8 mouse cellular contexts compared by ENCODE assay signal in the genomic region with DNA sequence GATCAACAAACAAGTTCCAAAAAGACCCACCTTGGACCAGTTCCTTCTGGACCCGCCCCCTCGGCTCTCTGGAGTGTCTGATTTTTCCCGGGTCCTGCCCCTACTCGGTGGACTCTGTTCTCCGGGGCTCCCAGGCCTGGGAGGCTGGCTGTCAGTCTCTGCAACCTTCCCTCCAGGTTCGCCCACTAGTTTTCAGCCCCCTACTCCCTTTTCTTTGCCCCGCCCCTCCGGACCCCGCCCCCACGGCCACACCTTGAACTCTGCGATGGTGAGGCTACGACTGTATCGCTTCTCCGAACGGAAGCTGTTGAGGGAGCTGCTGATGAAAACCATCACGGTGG. TPM values are rescaled to one million over a fixed set of nuclear protein-coding genes. Genes with fewer than 3 reads are reported as not detected.
DNase-seq lines count a peak whose midpoint lies in the region; ATAC-seq and TF ChIP-seq lines count a peak whose summit lies in the region.

No protein-coding gene starts in this region.

- H3K4me1 ChIP-seq in thymus, adult 2 months (replicated peaks; ENCODE audit: control insufficient read depth, insufficient read depth, low read length): peaks cover 11% of the 10 kb centered on the region
- H3K4me1 ChIP-seq in liver, embryonic 13.5 days (replicated peaks): peaks cover 23% of the 10 kb centered on the region

- intact Hi-C loops in gastrocnemius, adult 2 months (cut with DNase I): no loop called here
- intact Hi-C loops in gastrocnemius, postnatal 14 days (cut with DNase I; ENCODE audit: low total_unique reads): loop anchor here (10.0 kb wide), 1 partner anchor 74 kb away; a partner anchor contains a TSS

- H3K27me3 ChIP-seq in thymus, adult 2 months (ENCODE audit: control insufficient read depth, insufficient read depth, low read length): no peaks in the 10 kb centered on the region
- H3K27me3 ChIP-seq in liver, embryonic 13.5 days: no peaks in the 10 kb centered on the region

- H3K4me2 ChIP-seq in liver, embryonic 13.5 days: peak overlapping the region; percentile 84

- peak overlapping the region; percentile 98 for H3K27ac ChIP-seq in gastrocnemius, adult 2 months
- no peak overlapping the region for H3K27ac ChIP-seq in thymus, adult 2 months (ENCODE audit: control insufficient read depth, insufficient read depth, low read length)
- H3K27ac ChIP-seq in liver, embryonic 13.5 days: peak overlapping the region; percentile 39; the same call in 1 of the 2 replicates

- 0 out of 2 replicates have a peak, but pooled peaks cover 1% of the 10 kb centered on the region for H3K36me3 ChIP-seq in thymus, adult 2 months (ENCODE audit: control insufficient read depth, insufficient read depth, low read length)
- peaks cover 11% of the 10 kb centered on the region for H3K36me3 ChIP-seq in liver, embryonic 13.5 days

- peak overlapping the region; percentile 86 for H3K9ac ChIP-seq in liver, embryonic 13.5 days

- H3K4me3 ChIP-seq in gastrocnemius, adult 2 months: peak overlapping the region; percentile 83
- H3K4me3 ChIP-seq in thymus, adult 2 months (ENCODE audit: control insufficient read depth, insufficient read depth, low read length): peak overlapping the region; percentile 66
- peak overlapping the region; percentile 81 for H3K4me3 ChIP-seq in liver, embryonic 13.5 days (replicated peaks)

- peak; percentile 29; the same call in 1 of the 2 replicates for ATAC-seq in liver, embryonic 13.5 days (ENCODE audit: low read depth)
- no peak for ATAC-seq in megakaryocyte progenitor cell, adult 5-6 weeks (replicated peaks; ENCODE audit: poor library complexity)

- no peak for TF ChIP-seq POLR2A in thymus, adult 2 months (IDR thresholded peaks at IDR 0.05; ENCODE audit: control insufficient read depth, extremely low read depth, insufficient read depth, low read length, poor library complexity)

- under 1% methylated on average over 16 of the region's 16 CpGs for WGBS in thymus, adult 2 months
- WGBS in liver, embryonic 13.5 days (ENCODE audit: insufficient replicate concordance): 2% methylated on average over 16 of the region's 16 CpGs

- H3K9me3 ChIP-seq in liver, embryonic 13.5 days (replicated peaks): no peaks in the 10 kb centered on the region

- DNase-seq in gastrocnemius, adult 2 months: no peak
- no peak for DNase-seq in gastrocnemius, postnatal 14 days
- no peak for DNase-seq in thymus, adult 2 months
- no peak for DNase-seq in thymus, postnatal 25 days
- DNase-seq in liver, embryonic 13.5 days: no peak
- no peak for DNase-seq in retina, embryonic 14.5 days (ENCODE audit: low spot score)
- no peak for DNase-seq in gastrocnemius, postnatal 25 days

- no peak for TF ChIP-seq CTCF in gastrocnemius, adult 2 months (IDR thresholded peaks at IDR 0.05)
- no peak for TF ChIP-seq CTCF in thymus, adult 2 months (IDR thresholded peaks at IDR 0.05; ENCODE audit: borderline replicate concordance, control insufficient read depth, extremely low read depth, insufficient read depth, low read length, poor library complexity)

RNA-seq across cellular contexts. Expression of a gene that starts 0.5 kb away (rescaled TPM):
- total RNA-seq in gastrocnemius, adult 2 months (2021): 10 to 100 TPM; 62.1 to 68.0 TPM
- total RNA-seq in gastrocnemius, postnatal 14 days (2021): 10 to 100 TPM; 56.0 to 61.2 TPM
- polyA plus RNA-seq in thymus, adult 2 months (2012; rRNA removed): 131 and 157 TPM in 2 replicates
- 67.1 and 70.0 TPM in 2 replicates for polyA plus RNA-seq in liver, embryonic 13.5 days (2015; fragmentation: Nextera tagmentation; extraction: Ambion mirVana)
- 75.7 and 78.4 TPM in 2 replicates for total RNA-seq in megakaryocyte progenitor cell, adult 5-6 weeks (2015)
- total RNA-seq in megakaryocyte progenitor cell, adult 5-6 weeks (2017): 60.6 and 69.9 TPM in 2 replicates
- 10 to 100 TPM; 50.8 to 58.9 TPM for total RNA-seq in gastrocnemius, postnatal 25 days (2021)

RNA-seq across cellular contexts. Expression of a gene that starts 0.8 kb away (rescaled TPM):
- 10 to 100 TPM; 29.8 to 31.5 TPM for total RNA-seq in gastrocnemius, adult 2 months (2021)
- 10 to 100 TPM; 26.8 to 37.2 TPM for total RNA-seq in gastrocnemius, postnatal 14 days (2021)
- polyA plus RNA-seq in thymus, adult 2 months (2012; rRNA removed): 42.4 and 47.1 TPM in 2 replicates
- 62.1 and 63.7 TPM in 2 replicates for polyA plus RNA-seq in liver, embryonic 13.5 days (2015; fragmentation: Nextera tagmentation; extraction: Ambion mirVana)
- 95.9 and 112 TPM in 2 replicates for total RNA-seq in megakaryocyte progenitor cell, adult 5-6 weeks (2015)
- total RNA-seq in megakaryocyte progenitor cell, adult 5-6 weeks (2017): 27.6 and 37.1 TPM in 2 replicates
- 10 to 100 TPM; 25.0 to 25.9 TPM for total RNA-seq in gastrocnemius, postnatal 25 days (2021)

RNA-seq across cellular contexts. Expression of a gene that starts 4.2 kb away (rescaled TPM):
- not detected for total RNA-seq in gastrocnemius, adult 2 months (2021)
- under 1 TPM in 1 of 2 experiments, not detected in 1; 0.33 TPM for total RNA-seq in gastrocnemius, postnatal 14 days (2021)
- polyA plus RNA-seq in thymus, adult 2 months (2012; rRNA removed): 0.66 and 1.4 TPM in 2 replicates
- polyA plus RNA-seq in liver, embryonic 13.5 days (2015; fragmentation: Nextera tagmentation; extraction: Ambion mirVana): not detected in 2 replicates
- total RNA-seq in megakaryocyte progenitor cell, adult 5-6 weeks (2015): 0.32 TPM in 1 of 2 replicates, not detected in the other
- total RNA-seq in megakaryocyte progenitor cell, adult 5-6 weeks (2017): 0.12 TPM in 1 of 2 replicates, not detected in the other
- not detected for total RNA-seq in gastrocnemius, postnatal 25 days (2021)

RNA-seq across cellular contexts. Expression of a gene that starts 32.7 kb away (rescaled TPM):
- total RNA-seq in gastrocnemius, adult 2 months (2021): 100 to 1,000 TPM; 178 to 186 TPM
- total RNA-seq in gastrocnemius, postnatal 14 days (2021): 100 to 1,000 TPM; 275 to 320 TPM
- 565 and 739 TPM in 2 replicates for polyA plus RNA-seq in thymus, adult 2 months (2012; rRNA removed)
- polyA plus RNA-seq in liver, embryonic 13.5 days (2015; fragmentation: Nextera tagmentation; extraction: Ambion mirVana): 39.0 and 40.8 TPM in 2 replicates
- total RNA-seq in megakaryocyte progenitor cell, adult 5-6 weeks (2015): 319 and 322 TPM in 2 replicates
- 165 and 206 TPM in 2 replicates for total RNA-seq in megakaryocyte progenitor cell, adult 5-6 weeks (2017)
- 100 to 1,000 TPM; 201 to 255 TPM for total RNA-seq in gastrocnemius, postnatal 25 days (2021)

RNA-seq across cellular contexts. Expression of a gene that starts 47.4 kb away (rescaled TPM):
- 1,000 to 10,000 TPM in 1 of 2 experiments, 100 to 1,000 TPM in 1; 850 to 1,151 TPM for total RNA-seq in gastrocnemius, adult 2 months (2021)
- 100 to 1,000 TPM; 827 to 966 TPM for total RNA-seq in gastrocnemius, postnatal 14 days (2021)
- polyA plus RNA-seq in thymus, adult 2 months (2012; rRNA removed): 28.1 and 85.8 TPM in 2 replicates
- 4.2 and 4.8 TPM in 2 replicates for polyA plus RNA-seq in liver, embryonic 13.5 days (2015; fragmentation: Nextera tagmentation; extraction: Ambion mirVana)
- 0.98 TPM in 1 of 2 replicates, not detected in the other for total RNA-seq in megakaryocyte progenitor cell, adult 5-6 weeks (2015)
- 3.3 and 7.0 TPM in 2 replicates for total RNA-seq in megakaryocyte progenitor cell, adult 5-6 weeks (2017)
- 1,000 to 10,000 TPM; 1,093 to 1,260 TPM for total RNA-seq in gastrocnemius, postnatal 25 days (2021)
